Mouse (Mus musculus) brown adipose tissue, adult 24 weeks (tissue): Measurements from ENCODE around the gene Src. TPM values are rescaled to one million over a fixed set of nuclear protein-coding genes. Genes with fewer than 3 reads are reported as not detected.

Experiments
- H3K27ac ChIP-seq: fragments of 200-500 bp; replicated peaks from 2 replicates; pipeline ENCODE4 v1.5.1; 2012; ENCODE audit warnings: low read depth, mild to moderate bottlenecking, low read length
- H3K4me1 ChIP-seq: fragments of 200-500 bp; 2 replicates; pipeline ENCODE4 v1.6.1; 2012; ENCODE audit warnings: low read length, mixed read lengths; ENCODE audit not compliant: control insufficient read depth, insufficient read depth, insufficient read length
- H3K4me3 ChIP-seq: fragments of 200-500 bp; 2 replicates; pipeline ENCODE4 v1.5.1; 2012; ENCODE audit warnings: low read depth, mild to moderate bottlenecking, low read length, moderate library complexity; ENCODE audit not compliant: insufficient read depth
- polyA plus RNA-seq: library from polyadenylated mRNA; stranded (reverse); fragments of >200 nt; gene quantifications from 2 replicates; pipeline ENCODE4 v1.2.4, GENCODE M21; 2012; ENCODE audit not compliant: missing spikeins, insufficient read depth, insufficient read length

Gene Src
- polyA plus RNA-seq, 1 experiment, result 1.4 TPM

DNA sequence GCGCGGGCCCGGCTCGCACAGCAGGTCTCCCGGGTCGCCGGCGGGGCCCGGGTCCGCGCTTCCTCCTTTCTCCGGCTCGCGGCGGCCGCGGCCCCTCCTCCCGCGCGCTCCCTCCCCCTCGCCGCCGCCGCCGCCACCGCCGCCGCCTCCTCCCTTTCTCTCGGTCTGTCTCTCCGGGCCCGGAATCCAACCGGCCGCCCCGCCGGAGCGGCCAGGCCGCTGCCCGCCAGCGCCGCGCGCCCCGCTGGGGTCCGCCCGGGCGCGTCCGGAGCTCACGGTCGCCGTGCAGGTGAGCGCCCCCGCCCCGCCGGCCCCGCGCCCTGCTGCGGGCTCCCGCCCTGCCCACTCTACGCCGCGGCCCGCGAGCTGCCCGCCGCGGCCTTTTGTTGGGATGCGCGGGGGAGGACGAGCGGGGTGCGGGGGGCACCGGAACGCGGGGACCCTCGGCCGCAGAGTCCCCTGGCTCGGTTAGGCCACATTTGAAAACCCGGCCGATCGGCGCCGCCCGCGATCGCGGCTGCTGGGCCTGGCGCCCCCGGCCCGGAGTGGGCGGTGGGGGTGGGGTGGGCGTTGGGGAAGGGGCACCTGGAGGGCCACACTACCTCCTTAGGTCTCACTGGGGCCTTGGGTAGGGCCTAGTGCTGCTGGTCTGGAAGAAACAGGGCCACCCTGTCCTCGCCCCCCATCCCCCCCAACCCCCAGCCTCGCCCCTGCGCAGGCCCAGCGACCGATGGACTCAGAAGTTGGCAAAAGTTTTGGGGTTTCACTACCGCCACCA, 6.1 kb downstream of the Src start:
- no peak overlapping the region for H3K27ac ChIP-seq
- H3K4me3 ChIP-seq, result peak overlapping the region; percentile 54
- H3K4me1 ChIP-seq, result 0 out of 2 replicates have a peak, but pooled peaks cover 5% of the 10 kb centered on the region

DNA sequence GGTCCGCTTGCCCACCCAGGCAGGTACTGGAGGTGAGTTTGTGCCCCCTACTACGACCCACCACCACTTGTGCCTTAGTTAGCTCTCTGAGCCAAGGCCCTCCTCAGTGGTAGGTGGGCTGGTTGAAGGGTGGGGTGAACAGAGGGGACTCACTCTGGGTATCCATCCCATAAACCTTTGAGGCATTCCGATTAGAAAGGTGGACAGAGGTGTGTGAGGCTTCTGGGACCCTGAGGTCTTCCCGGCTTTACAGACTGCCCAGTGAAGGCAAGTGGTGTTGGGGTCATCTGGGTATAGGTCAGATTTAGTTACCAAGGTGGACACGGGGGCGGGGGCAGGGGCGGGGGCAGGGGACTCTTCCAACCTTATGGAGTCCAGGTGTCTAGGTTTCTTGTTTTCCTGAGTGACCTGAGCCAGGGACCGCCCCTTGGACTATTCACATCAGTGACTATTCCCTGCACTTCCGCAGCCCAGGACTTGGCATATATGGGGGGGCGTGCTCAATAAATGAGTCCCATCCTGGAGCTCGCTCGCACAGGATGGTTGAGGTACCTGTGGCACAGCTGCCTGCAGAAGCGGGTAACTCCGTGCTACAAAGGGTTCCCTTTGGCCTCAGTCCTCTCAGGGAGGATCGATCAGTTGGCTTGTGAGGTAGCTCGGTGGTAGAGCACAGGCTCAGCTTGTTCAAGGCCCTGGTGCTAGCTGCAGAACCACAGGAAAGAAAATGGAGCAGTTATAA, 6.8 kb downstream of the Src start:
- H3K4me3 ChIP-seq, result peak overlapping the region; percentile 31; the same call in 1 of the 2 replicates
- H3K27ac ChIP-seq, result no peak overlapping the region
- 0 out of 2 replicates have a peak, but pooled peaks cover 5% of the 10 kb centered on the region for H3K4me1 ChIP-seq

DNA sequence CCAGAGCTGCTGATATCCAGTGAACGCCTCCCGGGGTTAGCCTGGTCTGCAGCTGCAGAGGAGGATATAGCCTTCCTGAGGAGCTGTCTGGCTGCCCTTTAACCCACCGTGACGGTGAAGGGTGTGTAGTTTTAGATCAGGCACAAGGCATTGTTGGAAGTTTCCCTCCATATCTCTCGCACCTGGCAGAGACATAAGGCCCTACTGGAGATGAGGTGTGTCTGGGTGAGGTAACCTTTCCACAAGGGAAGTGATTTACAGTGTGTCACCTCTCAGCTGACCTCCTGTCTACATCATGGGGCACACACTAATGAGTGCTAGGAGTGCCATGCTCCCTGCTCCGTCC, 7.4 kb downstream of the Src start:
- Histone ChIP-seq H3K4me1 (0 out of 2 replicates have a peak, but pooled peaks cover 5% of the 10 kb centered on the region), H3K4me3 (no peak overlapping the region), H3K27ac (no peak overlapping the region)

DNA sequence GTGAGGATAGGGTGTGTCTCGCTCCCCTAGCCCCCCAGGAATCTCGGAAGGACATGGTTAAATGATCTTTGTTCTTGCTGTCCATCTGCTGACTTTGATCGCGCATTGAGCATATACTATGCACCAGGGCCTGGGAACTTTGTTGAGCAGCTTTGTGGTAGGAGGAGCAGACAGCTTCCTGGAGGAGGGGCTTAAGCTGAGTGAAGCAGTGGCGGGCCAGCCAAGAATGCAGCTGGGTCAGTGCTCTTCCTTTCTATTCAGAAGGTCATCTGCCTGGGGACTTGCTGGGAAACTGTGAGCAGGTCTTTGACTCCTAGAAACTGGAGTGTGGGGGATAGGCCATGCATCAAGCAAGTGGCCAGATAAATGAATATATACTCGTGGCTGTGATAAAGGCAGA, 7.9 kb downstream of the Src start:
- no peak overlapping the region for H3K4me3 ChIP-seq
- H3K27ac ChIP-seq, result no peak overlapping the region
- 0 out of 2 replicates have a peak, but pooled peaks cover 5% of the 10 kb centered on the region for H3K4me1 ChIP-seq

DNA sequence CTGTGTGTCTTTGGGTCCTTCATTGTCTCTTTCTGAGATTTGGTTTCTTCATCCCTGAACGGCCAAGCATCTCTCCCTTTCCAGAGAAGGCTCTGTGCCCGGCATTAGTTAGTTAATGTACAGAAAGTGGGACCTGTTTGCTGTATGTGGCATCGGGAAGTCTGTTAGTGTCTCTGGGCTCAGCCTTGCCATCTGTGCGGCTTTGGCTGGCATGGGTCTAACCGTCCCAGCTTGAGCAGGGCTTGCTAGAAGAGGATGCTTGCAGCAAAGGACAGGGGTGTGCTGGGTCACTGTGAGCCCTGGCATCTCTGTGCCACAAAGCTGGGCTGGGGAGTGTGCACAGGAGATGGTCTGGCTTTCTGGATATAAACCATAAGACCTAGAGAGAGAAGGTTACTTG, 8.9 kb downstream of the Src start:
- H3K4me3 ChIP-seq, result no peak overlapping the region
- no peak overlapping the region for H3K27ac ChIP-seq
- 0 out of 2 replicates have a peak, but pooled peaks cover 5% of the 10 kb centered on the region for H3K4me1 ChIP-seq

DNA sequence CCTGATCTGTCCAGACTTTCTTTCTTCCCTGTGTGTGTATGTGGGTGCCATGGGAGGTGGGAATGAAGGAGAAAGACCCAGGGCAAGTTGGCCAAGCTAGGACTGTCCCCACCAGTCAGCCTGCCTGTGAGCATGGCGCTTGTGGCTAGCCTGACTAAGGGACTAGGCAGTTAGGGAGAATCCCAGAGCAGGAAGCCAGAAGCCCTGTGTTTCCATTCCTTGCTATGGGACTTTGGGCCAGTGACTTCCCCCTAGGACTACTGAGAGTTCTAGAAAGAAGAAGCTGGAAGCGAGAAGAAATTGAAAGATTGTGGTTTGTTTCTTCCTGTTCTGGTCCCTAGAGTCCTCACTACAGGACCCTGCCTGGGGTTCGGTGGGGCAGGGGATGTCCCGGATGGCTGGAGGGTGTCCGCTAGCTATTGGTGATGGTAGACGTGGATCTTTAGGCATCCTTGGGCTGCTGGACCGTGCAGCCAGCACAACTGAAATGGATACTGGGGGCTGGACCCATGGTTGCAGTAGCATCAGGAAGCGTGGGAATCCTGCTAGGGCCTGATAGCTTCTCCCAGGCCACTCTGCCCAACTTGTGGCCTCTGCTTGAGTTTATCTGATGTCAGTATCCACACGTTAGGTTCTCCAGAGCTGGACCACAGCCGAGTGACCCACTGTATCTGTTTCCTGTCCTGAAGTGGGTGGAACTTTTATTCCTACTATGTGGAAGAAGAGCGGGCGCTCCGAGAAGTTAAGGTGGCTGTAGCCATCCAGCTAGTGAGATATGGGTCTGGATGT, 10.3 kb downstream of the Src start:
- H3K4me1 ChIP-seq, result 0 out of 2 replicates have a peak, but pooled peaks cover under 1% of the 10 kb centered on the region
- H3K27ac ChIP-seq, result peak overlapping the region; percentile 1; the same call in 1 of the 2 replicates
- H3K4me3 ChIP-seq, result no peak overlapping the region

DNA sequence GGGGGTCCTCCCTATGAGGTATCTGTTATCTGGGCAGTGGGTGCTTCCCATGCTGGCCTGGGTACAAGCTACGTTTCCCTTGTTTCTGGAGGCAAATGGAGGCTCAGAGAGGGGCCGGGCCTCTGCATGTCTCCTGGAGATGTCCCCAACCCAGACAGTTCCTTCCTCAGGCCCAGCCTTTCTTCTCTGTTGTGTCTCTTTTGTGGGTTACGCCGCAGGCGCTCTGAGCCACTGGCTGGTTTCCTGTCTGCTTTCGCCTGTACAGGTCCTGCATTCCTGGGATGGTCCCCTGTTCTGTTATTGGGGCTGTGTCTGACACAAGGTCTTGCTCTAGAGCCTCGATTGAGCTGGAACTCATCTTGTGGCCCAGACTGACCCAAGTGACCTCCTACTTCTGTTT, 11.5 kb downstream of the Src start:
- no peaks in the 10 kb centered on the region for H3K4me1 ChIP-seq
- no peak overlapping the region for H3K4me3 ChIP-seq
- no peak overlapping the region for H3K27ac ChIP-seq

DNA sequence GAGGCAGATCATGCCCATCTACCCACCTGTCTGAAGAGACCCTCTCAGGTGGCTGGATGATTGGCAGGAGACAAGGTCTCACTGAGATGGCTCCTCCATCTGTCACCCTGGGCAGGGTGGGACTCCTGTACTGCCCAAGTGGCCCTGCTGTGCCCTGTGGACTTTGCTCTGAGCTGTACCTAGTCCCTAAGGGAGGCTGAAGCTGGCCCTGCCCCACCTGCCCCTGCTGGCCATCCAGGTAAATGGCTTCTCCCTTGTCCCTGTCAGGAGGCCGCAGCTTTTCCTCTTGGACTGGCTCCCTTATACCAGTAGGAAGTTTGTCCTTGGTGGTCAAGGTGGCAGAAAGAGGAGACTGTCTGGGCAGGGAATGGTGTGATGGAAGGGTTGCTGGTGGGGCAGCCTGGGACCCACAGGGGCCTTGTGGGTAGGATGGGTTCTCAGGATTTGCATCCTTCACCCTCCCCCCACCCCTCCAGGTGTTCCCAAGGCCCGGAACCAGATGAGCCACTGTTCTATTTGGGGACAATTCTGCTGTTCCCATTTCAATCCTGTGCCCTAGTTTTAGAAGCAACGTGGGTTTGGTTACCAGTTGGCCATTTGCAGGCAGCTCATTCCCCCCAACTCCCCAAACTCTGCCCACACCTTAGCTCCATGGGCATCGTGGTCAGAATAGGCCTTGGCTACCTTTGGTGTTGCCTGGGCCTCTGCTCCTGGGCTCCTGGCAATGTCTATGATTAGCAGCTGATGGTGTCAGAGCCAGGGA, 12.6 kb downstream of the Src start:
- Histone ChIP-seq H3K4me3 (no peak overlapping the region), H3K27ac (no peak overlapping the region), H3K4me1 (no peaks in the 10 kb centered on the region)

DNA sequence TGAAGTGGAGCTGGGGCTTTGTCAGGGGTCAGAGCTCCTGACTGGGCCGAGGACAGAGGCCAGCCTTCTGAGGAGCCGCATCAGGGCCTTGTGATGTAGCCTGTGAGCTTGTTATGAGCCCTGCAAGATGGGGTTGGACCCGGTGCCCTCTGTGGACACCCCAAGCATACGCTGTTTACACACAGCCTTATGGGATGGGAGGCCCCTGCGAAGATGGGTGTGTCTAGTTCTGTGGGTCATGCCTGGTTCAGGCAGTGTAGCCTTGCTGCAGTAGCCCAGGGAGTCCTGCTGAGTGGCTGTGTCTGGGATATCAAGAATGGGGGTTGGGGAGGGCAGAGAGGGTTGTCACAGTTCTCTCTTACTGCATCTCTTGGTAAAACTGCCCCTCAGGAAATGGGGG, 13.7 kb downstream of the Src start:
- Histone ChIP-seq H3K4me1 (no peaks in the 10 kb centered on the region), H3K27ac (no peak overlapping the region)

DNA sequence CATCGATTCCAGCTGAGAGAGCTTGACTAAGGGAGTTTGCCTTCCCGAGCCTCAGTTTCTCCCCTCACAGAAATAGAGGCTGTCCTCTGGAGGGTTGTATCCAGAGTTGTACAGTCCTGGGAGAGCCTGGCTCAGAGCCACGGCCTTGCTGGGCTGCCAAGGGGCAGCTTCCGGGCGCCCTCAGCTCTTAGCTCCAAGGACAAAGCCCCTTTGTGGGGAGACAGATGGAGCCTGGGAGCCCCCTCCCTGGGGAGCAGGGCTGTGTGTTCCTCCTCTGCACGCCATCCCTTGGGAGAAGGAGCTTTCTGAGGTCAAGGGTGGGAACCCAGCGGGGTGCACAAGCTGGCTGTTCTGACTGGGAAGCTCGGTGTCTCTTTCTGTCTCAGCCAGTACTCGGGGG, 14.2 kb downstream of the Src start:
- no peak overlapping the region for H3K4me3 ChIP-seq
- no peaks in the 10 kb centered on the region for H3K4me1 ChIP-seq
- H3K27ac ChIP-seq, result no peak overlapping the region

More for the DNA sequence above, 13.7 kb downstream of the Src start:
- H3K4me3 ChIP-seq, result no peak overlapping the region

DNA sequence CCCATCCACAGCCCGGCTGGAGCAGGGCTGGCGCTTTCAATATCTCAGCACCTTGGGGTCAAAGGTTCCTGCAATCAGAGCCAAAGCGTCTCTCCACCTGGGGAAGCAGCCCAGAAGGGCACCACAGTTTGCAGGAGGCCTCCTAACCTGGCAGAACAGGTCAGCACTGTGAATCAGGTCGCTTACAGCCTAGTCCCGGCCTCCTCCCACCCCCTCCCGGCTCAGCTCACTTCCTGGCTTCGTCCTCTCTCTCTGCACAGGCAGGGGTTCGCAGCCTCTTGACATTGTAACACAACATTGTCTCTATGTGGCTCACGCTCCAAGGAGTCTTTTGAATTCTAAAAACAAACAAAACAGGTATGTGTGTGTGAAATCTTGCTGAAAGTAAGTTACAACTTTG, 15.8 kb downstream of the Src start:
- no peak overlapping the region for H3K4me3 ChIP-seq
- no peaks in the 10 kb centered on the region for H3K4me1 ChIP-seq
- no peak overlapping the region for H3K27ac ChIP-seq

DNA sequence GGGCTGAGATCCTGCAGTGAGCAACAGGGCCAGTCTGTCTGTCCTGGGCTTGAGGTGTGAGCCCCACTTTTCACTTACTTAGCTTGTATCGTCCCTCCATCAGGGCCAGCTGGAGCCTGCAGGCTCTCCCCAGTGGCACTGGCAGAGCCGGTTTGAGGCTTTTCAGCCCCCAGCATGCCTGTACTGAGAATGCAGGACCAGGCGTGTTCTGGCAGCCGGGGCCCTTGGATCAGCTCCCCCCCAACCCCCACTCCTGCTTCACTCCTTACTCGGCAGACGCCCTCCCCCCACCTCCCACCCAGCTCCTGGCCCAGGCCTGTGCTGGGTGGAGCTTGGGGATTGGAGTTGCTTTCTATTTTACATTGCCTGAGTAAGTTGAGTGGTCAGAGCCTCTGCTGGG, 16.3 kb downstream of the Src start:
- no peak overlapping the region for H3K27ac ChIP-seq
- H3K4me1 ChIP-seq, result no peaks in the 10 kb centered on the region
- H3K4me3 ChIP-seq, result no peak overlapping the region

DNA sequence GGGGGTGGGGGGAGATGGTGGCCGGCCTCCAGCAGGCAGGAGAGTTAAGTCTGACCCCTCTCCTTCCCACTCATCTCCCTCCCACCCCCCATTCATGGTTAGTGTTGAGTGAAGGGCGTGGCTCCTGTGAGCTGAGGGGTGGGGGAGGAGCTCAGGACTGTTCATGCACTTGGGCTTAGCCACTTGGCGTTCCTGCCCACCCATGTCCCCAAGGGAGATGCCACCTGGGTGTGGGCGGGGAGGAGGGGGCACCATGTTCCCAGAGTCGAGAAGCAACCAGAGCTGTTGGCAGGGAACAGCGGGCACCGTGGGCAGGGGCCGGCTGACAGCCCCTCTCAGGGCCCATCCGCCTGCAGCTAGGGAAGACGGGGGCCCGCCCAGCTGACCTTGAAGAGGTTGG, 18.3 kb downstream of the Src start:
- Histone ChIP-seq H3K4me1 (no peaks in the 10 kb centered on the region), H3K27ac (no peak overlapping the region), H3K4me3 (no peak overlapping the region)

DNA sequence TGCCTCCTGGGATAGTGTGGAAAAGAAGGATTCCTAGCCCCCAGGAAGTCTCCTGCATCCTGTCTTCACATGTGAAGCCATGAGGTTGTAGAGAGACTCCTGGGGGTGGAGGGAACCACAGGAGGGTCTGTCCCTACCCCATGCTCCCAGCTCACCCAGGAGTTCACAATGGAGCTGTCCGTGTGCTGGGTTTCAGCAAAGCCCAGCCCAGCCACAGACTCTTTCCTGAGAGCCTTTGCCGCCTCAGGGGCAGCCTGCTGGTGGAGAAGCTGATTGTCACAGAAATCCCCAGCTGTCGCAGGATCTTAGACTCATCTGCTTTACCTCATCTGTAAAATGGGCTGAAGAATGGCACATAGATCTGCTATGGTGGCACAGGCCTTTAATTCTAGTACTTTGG, 18.9 kb downstream of the Src start:
- Histone ChIP-seq H3K4me3 (no peak overlapping the region), H3K27ac (no peak overlapping the region), H3K4me1 (no peaks in the 10 kb centered on the region)

DNA sequence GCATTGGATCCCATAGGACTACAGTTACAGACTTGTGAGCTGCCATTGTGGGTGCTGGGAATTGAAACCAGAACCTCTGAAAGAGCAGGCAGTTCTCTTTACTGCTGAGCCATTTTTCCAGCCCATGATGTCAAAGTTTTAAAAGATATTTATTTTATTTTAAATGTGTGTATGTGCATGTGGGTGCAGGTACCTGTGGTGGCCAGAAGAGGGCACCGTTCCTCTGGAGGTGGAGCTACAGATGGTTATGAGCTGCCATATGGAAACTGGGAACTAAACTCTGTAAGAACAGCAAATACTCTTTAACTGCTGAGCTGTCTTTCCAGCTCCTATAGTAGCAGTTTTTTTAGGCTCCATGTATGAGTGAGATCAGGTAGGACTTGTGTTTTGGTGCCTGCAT, 23.1 kb downstream of the Src start:
- H3K4me1 ChIP-seq, result no peaks in the 10 kb centered on the region
- H3K27ac ChIP-seq, result no peak overlapping the region
- H3K4me3 ChIP-seq, result no peak overlapping the region
